Mouse (Mus musculus) WW6 (cell line): ENCODE measurements around the gene Ambn.
"Not testable (repeated sequence)": the region's sequence is repeated elsewhere in the genome, so short reads cannot be mapped to it uniquely, and the experiment has no call there.

Source experiments
- DNase-seq: peaks from one replicate; pipeline ENCODE4 v3.0.0-alpha.2; 2013; ENCODE audit warnings: low read depth, low spot score

Ambn gene

DNA sequence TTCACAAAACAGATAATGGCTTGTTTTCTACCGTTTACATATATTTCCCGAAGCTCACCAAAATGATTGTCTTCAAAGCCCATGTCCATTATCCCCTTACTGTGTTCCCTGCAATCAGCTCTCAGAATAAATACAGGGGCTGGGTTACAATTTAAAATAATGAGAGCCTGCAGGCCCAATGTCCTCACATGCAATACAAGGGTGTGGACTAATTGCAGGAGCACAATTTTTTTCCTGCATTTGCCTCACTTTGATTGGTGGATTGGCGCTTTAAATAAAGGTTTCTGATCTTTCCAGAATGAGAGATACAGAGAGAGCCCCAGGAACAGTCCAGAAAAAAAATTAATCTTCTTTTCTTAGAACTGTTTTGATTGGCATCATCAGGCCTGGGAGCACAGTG lies at the start of gene Ambn:
TSS of gene Ambn (plus strand) at position 301 of the 400 bp plus-strand sequence.
- no peak for DNase-seq

- DNase-seq, result no peak
These were observed 35.3 kb upstream of the Ambn start for GRCm38 (mm10) chr5:88420319-88421065.

DNA sequence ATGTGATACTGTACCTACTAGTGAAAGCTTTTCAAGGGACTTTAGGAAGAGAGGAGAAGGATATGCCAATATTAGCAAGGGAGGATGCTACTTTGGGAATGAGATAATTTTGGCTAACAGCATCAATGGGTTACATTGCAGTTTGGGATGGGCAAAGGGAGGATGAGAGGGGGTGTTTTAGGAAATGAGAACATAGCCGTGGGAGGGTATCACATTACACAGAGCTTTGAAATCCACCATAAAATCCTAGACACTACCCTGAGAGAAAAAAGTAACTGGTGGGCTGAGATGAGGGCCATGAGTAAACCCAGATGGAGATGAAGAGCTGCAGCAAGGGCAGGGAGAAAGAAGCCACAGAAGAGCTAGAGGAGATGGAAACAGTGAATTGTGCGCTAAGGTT lies 30.9 kb upstream of the Ambn start:
- not testable (repeated sequence) for DNase-seq

- no peak for DNase-seq
These were observed 29.0 kb upstream of the Ambn start for GRCm38 (mm10) chr5:88426753-88427152.

DNA sequence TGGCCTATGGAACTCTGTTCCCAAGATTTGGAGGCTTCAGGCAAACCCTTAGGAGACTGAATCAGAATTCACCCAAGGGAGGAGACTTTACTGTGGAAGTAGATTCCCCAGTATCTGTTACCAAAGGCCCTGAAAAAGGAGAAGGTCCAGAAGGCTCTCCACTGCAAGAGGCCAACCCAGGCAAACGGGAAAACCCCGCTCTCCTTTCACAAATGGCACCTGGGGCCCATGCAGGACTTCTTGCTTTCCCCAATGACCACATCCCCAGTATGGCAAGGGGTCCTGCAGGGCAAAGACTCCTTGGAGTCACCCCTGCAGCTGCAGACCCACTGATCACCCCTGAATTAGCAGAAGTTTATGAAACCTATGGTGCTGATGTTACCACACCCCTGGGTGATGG lies 11.7 kb downstream of the Ambn start:
- DNase-seq, result no peak

DNA sequence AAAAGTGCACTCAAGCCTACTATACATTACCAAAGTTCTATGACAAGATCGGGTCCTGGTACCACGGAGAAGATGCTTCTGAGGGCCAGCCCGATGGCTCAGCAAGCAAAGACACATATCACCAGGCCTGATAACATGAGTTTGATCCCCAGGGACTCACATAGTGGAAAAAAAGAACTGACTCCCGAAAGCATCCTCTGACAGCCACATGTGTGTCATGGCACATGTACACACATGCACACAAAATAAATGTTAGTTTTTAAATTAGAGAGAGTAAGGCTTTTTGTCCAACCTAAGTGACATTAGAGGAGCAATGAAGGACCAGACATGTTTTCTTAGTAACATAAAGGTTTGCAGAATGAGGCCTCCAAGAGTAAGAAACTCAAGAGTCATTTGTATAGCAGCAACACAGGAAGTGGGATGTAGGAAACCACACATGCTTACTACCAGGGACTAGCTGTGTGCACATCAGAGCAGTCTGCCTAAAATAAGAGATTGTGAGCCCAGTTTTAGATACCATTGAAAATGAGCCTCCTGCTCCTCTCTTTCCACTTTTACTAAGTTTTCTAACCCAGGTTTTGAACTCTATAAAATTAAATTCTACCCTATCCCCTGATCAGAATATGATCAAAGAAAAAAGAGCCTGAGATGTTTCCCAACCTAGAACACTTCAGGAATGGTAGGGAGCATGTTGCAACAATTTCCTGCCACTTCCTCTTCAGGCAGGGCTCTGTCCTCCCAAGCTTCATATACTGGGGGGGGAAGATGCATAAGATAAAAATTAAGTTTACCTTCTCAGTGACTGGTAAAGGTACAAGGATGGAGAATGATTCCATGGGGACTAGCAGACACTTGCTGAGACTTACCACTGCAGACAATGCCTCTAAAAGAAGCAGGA lies 13.3 kb downstream of the Ambn start:
- DNase-seq, result no peak

GRCm38 (mm10) chr5:88487675-88488074 lies 31.9 kb downstream of the Ambn start, which contains the start of gene Enam:
Enam (plus strand) TSS chr5:88487975.
- DNase-seq, result no peak

DNA sequence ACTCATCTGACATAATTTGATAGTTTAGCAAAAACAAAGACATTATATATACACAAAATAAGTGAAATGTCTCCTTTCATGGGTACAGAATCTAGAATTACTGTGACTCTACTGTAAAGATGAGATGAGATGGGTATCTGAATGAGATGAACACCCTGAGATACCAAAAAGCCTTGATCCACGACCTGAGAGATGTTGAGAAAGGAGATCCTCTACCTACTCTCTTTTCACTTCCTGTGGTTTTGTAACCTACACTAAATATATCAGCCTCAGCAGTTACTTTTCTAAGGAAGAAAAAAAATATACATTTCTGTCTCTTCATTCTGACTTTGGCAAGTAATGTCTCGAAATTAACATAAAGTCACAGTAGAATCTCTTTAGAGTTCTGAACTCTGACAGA lies 33.2 kb downstream of the Ambn start:
- no peak for DNase-seq

DNA sequence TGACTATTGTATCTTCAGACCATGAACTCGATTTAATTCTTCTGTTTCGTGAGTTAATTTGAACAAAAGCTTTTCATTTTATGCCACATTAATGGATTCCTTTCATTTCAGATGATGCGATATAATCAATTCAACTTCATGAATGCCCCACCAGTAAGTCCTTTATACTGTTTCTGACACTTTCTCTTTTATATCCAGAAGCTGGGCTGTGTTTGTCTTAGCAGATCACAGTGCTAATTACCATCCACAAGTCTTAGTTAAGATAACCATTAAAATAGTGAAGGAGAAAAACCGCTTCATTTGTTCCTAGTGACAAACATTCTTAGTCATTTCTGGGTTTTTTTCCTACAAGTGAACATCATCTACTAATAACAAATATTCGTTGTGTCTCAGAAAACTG lies 35.3 kb downstream of the Ambn start:
- no peak for DNase-seq

DNA sequence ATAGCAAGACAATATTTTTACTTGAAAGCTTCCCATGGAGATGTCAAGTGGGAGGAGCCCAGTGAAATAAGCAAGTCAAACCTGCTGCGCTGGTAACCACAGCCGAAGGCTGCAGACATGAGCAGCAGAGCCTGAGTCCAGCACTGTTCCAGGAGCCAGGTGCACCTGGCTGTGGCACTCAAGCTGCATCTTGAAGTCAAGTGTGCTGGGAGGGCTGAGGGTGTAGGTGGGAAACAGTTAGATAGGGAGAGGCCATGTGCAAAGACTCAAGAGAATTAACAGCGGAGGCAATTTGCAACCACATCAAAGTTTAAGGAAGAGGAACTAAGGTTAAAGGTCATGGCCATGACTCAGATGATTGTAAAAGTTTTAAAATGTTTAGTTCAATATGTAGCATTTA lies 44.0 kb downstream of the Ambn start:
- DNase-seq, result no peak

DNA sequence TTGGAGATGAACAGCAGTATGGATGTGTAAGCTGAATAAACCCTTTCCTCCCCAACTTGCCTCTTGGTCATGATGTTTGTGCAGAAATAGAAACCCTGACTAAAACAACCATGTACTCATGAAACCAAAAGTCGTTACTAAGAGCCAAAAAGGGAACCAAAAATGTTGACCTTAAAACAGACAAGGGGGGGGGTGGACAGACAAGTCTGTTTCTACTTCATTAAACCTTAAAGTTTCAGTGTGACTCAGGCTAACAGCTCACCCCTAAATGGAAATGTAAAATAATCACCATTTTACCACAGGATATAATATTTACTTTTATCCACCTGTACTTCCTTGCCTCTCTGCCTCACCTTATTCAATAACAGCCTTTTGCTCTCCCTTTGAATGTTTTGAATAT lies 52.8 kb downstream of the Ambn start:
- DNase-seq, result no peak

DNA sequence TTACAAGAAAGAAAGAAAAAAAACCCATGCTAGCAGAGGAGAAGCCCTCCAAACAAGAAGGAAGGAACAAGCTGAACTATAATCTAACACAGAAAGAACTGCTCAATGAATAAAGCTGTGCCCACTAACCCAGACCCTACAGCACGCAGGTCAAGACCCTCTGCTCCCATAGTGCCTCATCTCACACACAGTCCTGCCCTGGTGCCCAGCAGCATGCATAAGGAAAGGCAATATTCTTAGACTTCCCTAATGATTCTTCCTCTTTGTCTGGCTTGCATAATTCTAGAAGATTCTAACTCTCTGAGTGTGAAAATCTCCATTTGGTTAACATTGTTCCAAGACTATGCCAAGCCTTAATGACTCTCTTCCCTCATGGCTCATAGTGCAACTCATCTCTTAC lies 53.2 kb downstream of the Ambn start:
- no peak for DNase-seq
